Mouse (Mus musculus) layer of hippocampus, postnatal 36 days (tissue): ENCODE measurements at regions not wholly inside any gene's neighbourhood (a gene's known extent, or its start where the extent isn't known, plus 50 kb on each side); places are given as distances from the start of the nearest gene placed in this dataset.
A peak's percentile ranks its signal among the peaks of the same experiment; 100 is the strongest.

ENCODE experiments used
- DNase-seq, 2 experiments: peaks; one replicate each; pipeline ENCODE4 v3.0.0; 2022

DNA sequence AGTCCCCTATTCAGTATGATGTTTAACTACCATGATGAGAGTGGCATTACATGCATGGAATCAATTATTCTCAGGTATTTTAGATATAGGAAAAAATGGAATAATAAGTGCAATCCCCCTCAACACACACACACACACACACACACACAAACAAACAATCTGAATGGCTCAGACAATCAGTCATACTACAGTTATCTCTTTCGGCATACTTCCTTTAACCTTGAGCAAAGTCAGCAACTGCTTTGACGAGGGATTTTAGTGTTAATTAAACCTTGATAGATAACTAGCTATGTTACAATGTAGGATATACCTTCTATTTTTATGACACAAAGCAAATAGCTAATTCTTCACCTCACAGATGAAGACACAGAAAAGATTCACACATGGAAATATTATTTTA, 312.1 kb downstream of the Tex13c3 start:
- no peak for DNase-seq

DNA sequence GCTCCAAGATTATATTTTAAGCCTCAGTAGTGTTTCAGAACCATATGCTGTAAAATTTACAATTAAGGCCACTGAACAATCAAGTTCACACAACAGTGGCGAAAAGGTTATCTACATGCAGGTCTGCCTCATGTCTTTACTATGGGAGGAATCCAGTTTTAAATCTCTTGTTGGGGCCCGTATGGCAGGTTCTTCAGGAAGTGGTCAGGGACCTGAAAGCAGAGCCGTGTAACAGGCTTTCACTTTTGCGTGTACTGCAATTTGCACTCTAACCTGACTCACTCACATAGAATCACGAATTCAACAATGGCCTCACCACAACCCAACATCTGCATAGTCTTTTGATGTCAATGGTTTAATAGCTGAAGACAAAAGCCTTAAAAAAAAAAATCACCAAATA, 312.6 kb downstream of the Tex13c3 start:
- no peak for DNase-seq

DNA sequence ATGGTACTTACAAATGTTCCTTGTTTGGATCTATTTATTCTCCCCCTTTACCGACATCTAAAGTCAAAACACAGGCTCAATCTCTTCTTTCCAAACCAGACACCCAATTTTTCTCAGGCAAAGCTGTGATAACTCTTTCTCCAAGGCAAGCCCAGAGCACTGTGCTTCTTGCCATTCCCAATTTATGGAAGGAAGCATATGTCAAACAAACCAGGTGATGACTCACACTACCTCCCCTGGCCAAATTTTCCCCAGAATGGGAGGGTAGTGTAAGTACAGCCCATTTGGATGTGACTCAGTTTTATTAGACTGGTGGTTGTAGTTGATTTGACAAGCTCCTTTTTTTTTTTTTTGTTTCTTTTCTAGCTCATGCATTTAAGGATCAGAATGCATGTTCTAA, 313.0 kb downstream of the Tex13c3 start:
- no peak for DNase-seq

DNA sequence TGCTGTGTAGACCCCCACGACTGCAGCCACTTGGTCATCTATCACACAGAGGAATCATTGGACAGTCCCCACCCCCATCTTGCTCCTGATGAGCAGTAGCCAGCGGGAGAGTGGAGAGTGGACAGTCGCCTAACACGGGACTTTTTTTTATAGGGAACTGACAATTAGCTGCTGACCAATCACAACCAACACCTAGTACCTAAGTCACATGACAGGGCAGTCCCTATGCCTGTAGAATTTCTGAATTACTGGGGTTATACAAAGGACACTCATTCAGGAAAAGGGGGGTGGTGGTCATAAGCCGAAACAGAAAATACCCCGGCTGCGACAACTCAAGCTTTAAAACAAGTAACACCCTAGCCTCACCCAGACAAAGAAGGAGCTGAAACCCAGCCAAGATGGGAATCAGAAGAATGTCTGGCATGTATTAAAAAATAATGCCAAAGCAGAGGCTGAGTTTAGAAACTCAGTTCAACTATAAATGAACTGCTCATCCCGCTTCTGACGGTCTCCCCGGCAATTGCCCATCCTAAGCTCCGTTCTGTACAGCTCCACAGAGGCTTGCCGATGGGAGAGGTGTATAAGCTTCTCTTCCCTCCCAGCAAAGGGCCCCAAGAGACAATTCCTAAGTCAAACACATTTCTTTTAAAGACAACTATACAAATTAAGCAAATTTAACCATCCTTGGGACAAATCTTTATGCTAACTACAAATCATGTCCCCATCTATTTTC, 313.8 kb downstream of the Tex13c3 start:
- peak in 1 of 2 experiments; percentile 10 for DNase-seq

DNA sequence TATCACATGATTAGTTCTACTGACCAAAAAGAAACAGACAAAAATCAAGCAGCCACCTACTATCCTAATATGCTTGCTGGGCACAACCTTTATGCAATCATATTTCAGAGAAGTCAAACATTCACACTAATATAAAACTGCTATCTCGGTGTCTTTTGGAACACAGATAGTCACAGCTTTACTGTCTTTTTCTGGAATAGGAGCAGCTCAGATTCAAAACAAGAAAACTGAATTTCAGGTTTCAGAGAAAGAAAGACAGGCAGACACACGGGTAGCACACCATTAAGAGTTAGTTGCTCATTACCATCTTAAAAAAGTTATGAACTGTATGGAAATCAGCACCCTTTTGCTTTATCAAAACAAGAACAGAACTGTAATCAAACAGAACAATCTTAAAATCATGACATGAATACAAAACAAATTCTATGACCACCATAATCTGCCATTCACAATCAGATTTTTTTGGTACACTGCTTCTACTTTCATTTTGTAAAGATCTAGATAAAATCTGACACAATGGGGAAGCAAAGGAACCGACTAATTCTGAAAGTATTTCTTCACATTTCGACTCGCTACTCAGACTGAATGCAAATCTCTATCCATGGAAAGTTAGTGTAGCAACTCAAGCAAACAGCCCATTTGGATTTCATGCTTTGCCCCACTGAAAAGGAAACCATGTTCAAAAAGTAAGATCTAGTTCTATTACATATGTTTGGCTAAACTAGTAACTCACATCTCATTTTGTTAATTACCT, 315.1 kb downstream of the Tex13c3 start:
- DNase-seq, result no peak

DNA sequence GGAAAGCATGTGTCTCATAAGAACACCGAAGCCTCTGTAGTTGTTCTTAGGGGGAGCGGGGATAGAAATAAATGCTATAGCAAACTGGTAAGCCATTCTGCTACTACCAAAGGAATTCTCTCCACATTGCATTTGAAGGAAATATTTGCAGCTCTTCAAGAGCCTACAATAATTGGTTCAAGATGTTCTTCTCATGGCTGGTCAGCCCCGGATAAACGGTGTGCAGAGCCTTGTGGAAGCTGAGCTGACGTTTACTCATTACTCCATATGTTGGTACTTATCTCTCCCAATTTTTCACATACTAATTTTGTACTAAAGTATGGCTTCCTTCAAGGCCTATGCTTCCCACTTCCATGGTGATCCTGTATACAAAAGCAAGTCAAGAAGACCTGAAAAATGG, 317.0 kb downstream of the Tex13c3 start:
- DNase-seq, result no peak

DNA sequence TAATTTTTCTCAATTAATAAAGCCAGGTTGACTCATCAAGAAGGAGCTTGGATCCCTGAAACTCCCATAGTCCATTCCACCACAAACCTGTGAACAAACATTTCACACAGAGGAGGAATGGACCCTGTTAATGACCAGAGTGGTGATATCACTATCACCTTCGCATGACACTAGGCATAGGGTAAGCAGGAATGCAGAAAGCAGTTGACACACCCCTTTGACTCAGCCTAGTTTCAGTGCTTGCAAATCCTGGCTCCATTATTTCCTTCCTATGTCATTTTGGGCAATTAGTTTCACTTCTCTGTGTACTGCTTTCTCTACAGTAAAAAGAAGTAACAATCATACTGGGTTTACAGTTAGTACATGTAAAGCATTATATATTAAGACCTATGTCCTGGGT, 318.2 kb downstream of the Tex13c3 start:
- no peak for DNase-seq

DNA sequence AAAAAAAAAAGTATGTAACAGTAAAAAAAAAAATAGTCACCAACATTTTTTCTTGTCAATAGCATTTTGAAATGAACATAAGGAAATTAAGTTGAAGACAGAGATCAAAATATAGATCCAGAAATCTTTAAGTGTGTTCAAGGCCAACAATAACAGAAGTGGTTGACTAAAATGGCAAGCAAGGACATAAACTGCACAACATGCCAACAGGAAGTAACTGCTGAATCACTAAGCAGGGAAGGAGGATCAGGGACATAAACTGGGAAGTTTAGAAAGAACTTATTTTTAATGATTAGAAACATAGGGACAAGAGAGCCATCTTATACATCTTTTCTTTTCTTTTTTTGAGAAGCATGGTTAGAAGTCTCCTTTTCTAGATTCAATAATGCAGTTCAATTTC, 318.8 kb downstream of the Tex13c3 start:
- no peak for DNase-seq

DNA sequence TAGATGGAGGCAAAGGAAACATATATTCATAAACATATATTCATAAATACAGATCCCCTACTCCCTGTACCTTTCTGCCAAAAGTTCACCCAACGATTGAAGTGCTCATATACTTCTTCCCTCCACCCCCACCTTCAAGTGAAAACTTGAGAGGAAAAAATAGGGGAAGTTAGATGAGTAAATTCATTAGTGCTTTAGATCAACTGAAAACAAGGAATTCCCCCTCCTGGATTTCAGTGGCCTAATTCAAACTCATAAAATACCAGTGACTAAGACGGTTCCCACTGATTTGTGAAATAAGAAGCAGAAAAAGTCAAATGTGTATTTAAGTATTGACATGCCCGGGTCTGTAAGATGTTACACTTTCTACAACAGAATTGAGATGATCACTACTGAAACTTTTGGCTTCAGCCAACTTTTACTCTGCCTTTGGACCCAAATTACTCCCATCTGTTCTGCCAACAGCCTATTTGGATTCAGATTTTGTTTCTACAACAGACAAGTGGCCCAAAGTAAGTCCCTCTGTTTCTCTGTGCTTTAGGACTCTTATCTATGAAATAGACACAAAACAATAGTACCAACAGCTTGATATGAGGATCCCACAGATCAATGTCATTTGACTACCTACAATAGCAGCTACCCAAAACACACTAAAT, 320.7 kb downstream of the Tex13c3 start:
- DNase-seq, result no peak

DNA sequence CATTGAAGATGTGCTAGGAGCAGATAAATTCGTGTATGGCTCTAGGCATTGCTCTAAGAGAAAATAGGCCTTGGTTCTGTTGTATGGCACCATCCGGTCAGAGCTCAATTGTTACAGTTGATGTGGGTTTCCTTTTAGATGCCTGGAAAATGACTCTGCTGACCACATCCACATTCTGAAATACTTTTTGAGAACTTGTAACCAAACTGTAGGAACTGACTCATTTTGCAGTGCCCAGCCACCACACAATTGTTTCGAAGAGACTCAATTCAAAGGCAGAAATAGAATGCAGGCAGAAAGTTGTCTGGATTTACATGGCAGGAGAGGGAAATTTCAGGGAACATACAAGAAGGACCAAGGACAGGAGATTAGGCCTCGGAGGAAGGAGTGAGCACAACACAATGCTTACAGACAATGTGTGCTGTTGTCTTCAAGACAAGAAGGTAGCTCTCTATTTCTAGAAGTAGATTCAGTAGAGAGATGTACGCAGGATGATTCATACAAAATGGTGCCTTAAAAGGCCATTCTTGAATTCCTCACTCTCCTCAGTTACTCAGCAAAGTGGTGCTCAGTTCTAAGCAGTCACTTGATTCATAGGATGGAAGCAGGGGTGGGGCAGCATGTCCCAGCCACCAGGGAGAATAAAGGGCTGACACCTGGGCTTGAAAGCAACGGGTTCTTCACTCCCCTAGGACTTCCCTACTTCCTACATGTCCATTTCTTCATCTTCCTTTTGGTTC, 323.5 kb downstream of the Tex13c3 start:
- no peak for DNase-seq

DNA sequence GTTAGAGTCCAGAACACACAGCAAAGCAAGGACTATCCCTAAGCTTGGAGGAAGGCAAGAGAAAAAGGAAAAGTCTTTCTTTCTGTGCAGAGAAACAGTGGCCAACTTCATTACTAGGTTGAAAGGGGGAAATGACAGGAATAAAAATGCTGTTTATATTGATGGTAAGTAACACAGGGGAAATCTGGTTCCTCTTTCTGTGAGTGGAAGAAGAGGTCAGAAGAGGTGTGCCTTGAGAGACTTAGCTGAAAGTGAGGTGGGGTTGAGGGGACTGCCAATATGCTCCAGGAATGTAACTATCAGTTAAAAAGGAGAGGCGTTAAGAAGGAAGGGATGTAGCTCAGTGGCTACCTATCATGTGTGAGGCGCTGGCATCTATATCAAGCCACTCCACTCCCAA, 327.5 kb downstream of the Tex13c3 start:
- DNase-seq, result no peak

DNA sequence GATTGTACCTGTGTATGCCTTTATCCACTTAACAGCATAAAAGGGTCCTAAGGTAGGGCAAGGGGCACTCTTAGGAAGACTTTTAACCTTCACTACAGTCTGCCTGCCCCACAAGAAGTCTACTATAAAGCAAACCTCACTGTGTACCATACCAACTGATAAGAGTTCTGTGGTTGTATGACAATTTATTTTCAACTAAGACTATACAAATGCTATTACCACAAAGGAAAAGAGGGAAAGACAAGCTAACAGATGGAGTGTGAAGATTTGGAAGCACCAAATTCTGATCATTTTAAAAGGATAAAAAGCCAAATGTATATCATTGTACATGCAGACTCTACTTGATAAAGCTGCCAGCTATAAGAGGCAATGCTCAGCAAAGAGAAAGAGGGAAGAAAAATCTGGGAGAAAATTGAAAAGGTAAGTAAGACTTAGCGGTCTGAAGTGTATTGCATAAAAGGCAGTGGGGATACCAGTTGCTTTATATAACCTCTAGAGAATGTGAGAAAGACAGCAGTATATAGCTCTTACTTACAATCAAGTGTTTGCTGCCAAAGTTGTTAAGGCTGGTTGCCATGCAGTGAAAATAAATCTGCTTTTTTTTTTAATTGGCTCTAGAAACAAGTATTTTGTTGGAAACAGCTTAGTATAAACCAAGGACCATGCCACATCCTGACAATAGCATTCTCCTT, 328.8 kb downstream of the Tex13c3 start:
- no peak for DNase-seq

DNA sequence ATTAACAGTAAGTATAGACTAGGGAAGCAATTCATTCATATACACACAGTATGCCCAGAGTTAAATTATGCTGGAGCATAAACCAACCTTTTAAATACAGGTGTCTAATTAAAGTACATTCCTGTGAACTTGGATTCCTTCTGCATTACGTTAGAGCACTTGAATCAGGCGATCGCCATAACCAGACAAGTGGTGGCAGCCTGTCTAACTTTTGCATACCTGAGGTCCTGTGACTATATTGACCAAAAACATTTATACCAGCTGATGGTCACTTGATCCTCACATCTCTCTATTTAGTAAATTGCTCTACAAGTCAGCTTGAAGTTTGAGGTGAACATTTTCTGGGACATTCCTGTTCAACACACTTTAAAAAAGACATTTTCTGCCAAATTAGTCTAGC, 330.5 kb downstream of the Tex13c3 start:
- DNase-seq, result no peak

DNA sequence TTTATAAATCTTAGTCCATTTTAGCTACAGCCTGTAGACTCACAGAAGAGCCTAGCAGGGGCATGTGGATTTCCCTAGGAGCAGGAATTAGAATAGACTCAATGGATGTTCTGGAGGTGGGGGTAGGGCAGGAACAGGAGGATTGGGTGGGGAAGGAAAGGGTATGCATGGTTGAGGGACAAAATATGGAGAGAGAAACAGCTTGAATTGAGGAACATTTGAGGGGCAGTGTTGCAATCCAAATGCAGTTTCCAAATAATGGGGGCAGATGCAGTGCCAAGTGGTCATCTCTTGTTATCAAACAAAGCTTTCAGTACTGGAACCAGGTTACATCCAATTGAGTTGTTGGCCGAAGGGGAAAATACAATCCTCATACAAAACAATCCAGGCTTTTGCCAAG, 332.4 kb downstream of the Tex13c3 start:
- no peak for DNase-seq

DNA sequence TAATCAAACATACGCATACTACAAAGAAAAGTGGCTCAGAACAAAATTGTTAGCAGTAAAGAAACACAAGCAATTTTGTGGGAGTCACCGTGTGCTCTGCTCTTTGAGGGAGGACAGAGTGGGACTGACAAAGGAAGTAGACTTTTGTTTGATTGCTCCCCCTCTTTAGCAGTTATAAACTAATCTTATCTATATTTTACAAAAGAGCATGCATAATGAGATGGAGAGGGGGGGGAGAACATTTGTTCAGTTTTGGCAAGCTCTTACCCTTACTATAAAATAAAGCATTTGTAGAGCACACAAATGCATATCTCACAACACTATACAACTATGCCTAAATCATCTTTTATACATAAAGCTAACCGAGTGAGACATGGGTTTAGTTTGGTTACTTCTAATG, 332.9 kb downstream of the Tex13c3 start:
- no peak for DNase-seq

DNA sequence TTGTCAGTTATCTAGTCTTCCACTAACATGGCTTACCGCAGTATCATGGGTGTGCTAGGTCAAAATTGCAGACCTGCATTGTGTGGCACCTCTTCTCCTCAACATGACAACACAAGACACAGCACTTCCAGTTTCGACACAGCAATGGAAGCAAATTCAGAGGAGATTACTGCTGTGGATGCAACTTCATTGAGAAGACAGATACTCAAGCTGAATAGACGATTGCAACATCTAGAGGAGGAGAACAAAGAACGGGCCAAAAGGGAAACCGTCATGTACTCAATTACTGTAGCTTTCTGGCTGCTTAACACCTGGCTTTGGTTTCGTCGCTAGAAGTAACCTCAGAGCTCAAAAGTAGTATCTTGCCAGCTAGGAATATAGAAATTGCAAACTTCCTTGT, 368.4 kb downstream of the Tex13c3 start:
- DNase-seq, result no peak

DNA sequence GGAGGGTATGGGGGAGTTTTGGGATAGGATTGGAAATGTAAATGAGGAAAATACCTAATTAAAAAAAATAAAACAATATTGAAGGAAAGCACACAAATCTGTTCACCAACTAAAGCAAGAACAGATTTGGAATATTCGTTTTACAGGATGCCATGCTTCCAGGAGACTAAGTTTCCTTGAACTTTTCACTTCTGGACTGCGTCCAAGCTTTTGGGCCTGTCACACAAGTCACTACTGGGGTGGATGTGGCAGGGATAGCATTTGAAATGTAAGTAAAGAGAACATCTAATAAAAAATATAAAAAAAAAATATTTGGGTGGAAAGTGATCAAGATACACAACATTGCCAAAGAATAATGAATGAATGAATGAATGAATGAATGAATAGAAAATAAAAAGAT, 378.2 kb downstream of the Tex13c3 start:
- no peak for DNase-seq

DNA sequence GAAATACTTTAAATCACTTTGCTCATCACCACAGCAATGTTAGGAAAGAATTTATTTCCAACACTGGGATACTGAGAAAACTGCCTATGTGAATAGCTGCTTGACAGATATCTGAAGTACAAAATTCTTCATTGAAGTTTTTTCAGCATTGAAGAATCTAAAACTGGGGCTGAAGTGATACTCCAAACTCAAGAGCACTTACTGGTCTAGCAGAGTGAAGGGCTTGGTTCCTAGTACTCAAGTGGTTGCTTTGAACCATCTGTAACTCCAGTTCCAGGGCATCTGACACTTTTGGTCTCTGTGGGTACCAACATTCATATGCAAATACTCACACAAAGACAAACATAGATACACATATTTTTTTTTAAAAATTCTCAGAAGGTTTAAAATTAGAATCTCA, 385.2 kb downstream of the Tex13c3 start:
- DNase-seq, result no peak

DNA sequence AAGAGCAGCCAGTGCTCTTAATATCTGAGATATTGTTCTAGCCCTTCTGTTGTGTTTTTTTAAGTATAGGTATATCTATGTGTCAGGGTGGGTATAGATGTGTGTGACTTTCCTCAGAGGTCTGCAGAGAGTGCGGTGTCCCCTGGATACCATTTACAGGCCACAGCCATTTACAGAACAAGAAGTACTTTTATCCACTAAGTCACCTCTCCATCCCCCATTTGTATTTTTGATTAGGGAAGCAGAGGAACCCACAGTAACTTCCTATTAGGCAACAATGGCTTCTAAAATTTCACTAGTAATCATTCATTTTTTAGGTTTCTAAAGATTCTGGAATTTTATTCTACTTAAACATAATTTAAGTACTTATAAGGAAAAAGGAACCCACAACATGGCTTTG, 396.7 kb downstream of the Tex13c3 start:
- no peak for DNase-seq

DNA sequence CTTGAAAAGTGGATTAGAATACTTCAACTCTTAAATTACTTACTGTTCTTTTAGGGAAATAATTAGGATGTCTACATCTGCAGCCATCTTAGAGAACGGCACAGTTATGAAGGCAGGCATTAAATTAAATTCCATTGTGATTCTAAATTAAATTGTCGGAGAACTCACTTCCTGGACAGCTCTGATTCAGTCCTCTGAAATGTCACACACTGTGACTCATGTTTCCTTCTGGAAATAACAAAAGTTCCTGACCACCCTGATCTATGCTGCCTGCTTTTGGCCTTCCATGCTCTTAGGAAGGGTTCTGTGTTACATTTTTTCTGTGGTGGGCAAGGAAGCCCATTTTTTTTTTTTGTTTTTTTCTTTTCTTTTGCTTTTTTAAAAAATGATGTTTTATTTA, 401.1 kb downstream of the Tex13c3 start:
- DNase-seq, result no peak
